8 mouse cellular contexts compared by ENCODE assay signal in genomic region chr16:20497980-20498676, GRCm38 (mm10). TPM values are rescaled to one million over a fixed set of nuclear protein-coding genes. Genes with fewer than 3 reads are reported as not detected.
A peak's percentile ranks its signal among the peaks of the same experiment; 100 is the strongest.
DNase-seq lines count a peak whose midpoint lies in the region; ATAC-seq lines count a peak whose summit lies in the region.

No protein-coding gene starts in this region.

- peak overlapping the region; percentile 92 for H3K9ac ChIP-seq in lung, embryonic 16.5 days (ENCODE audit: low read length)
- H3K9ac ChIP-seq in neural tube, embryonic 14.5 days (replicated peaks; ENCODE audit: low read depth, low read length): peak overlapping the region; percentile 84

- peak overlapping the region; percentile 84 for H3K4me3 ChIP-seq in lung, embryonic 16.5 days (ENCODE audit: low read length)
- peak overlapping the region; percentile 86 for H3K4me3 ChIP-seq in forebrain, embryonic 10.5 days
- H3K4me3 ChIP-seq in neural tube, embryonic 14.5 days (ENCODE audit: low read depth, low read length): peak overlapping the region; percentile 91

- H3K27me3 ChIP-seq in lung, embryonic 16.5 days (ENCODE audit: control insufficient read depth, insufficient read depth, low read depth, low read length): no peaks in the 10 kb centered on the region
- H3K27me3 ChIP-seq in forebrain, embryonic 10.5 days (ENCODE audit: poor library complexity, severe bottlenecking): peaks cover 15% of the 10 kb centered on the region
- no peaks in the 10 kb centered on the region for H3K27me3 ChIP-seq in neural tube, embryonic 14.5 days (ENCODE audit: control insufficient read depth, insufficient read depth, low read length)

- 6% methylated on average over 16 of the region's 16 CpGs for WGBS in lung, embryonic 16.5 days
- 15% methylated on average over 16 of the region's 16 CpGs for WGBS in forebrain, embryonic 10.5 days
- WGBS in neural tube, embryonic 14.5 days: 8% methylated on average over 16 of the region's 16 CpGs

- peaks cover 11% of the 10 kb centered on the region for H3K4me1 ChIP-seq in lung, embryonic 16.5 days (replicated peaks; ENCODE audit: control insufficient read depth, insufficient read depth, low read length)
- H3K4me1 ChIP-seq in forebrain, embryonic 10.5 days: peaks cover 26% of the 10 kb centered on the region
- peaks cover 8% of the 10 kb centered on the region; the same call in 1 of the 2 replicates for H3K4me1 ChIP-seq in neural tube, embryonic 14.5 days (ENCODE audit: control insufficient read depth, insufficient read depth, low read length)

- H3K27ac ChIP-seq in lung, embryonic 16.5 days (ENCODE audit: low read length): peak overlapping the region; percentile 69
- peak overlapping the region; percentile 93; the same call in 1 of the 2 replicates for H3K27ac ChIP-seq in forebrain, embryonic 10.5 days
- H3K27ac ChIP-seq in neural tube, embryonic 14.5 days (ENCODE audit: low read depth, low read length): no peak overlapping the region; the same call in 1 of the 2 replicates

- ATAC-seq in lung, embryonic 16.5 days (ENCODE audit: low read depth): peak; percentile 74
- ATAC-seq in neural tube, embryonic 14.5 days (ENCODE audit: low read depth): peak; percentile 1

- peak overlapping the region; percentile 90 for H3K4me2 ChIP-seq in lung, embryonic 16.5 days (ENCODE audit: low read depth, low read length)
- H3K4me2 ChIP-seq in neural tube, embryonic 14.5 days (ENCODE audit: low read depth, low read length): peak overlapping the region; percentile 74

- DNase-seq in lung, postnatal 10 days: no peak
- DNase-seq in forebrain, embryonic 10.5 days (ENCODE audit: extremely low spot score, low spot score): peak; percentile 15
- peak; percentile 37 for DNase-seq in kidney, postnatal 14 days
- DNase-seq in ovary, adult 18-20 months (ENCODE audit: low spot score): no peak
- no peak for DNase-seq in retina, postnatal 1 day
- no peak for DNase-seq in adrenal gland, adult 8-10 months

- peaks cover 22% of the 10 kb centered on the region for H3K36me3 ChIP-seq in lung, embryonic 16.5 days (ENCODE audit: control insufficient read depth, insufficient read depth, low read length)
- H3K36me3 ChIP-seq in forebrain, embryonic 10.5 days (replicated peaks): peaks cover 31% of the 10 kb centered on the region
- H3K36me3 ChIP-seq in neural tube, embryonic 14.5 days (ENCODE audit: control insufficient read depth, insufficient read depth, low read length): peaks cover 21% of the 10 kb centered on the region

- H3K9me3 ChIP-seq in lung, embryonic 16.5 days (ENCODE audit: control insufficient read depth, low read length): no peaks in the 10 kb centered on the region
- H3K9me3 ChIP-seq in forebrain, embryonic 10.5 days: no peaks in the 10 kb centered on the region
- H3K9me3 ChIP-seq in neural tube, embryonic 14.5 days (ENCODE audit: control insufficient read depth, low read length): no peaks in the 10 kb centered on the region

RNA-seq across cellular contexts. Expression of gene Eif2b5, which starts 0.5 kb away (rescaled TPM):
- 93.5 and 94.5 TPM in 2 replicates for polyA plus RNA-seq in lung, embryonic 16.5 days (2015; fragmentation: Nextera tagmentation; extraction: Ambion mirVana)
- 158 and 160 TPM in 2 replicates for polyA plus RNA-seq in forebrain, embryonic 10.5 days (2016; fragmentation: Nextera tagmentation; extraction: Ambion mirVana)
- polyA plus RNA-seq in neural tube, embryonic 14.5 days (2014; fragmentation: Nextera tagmentation; extraction: Ambion mirVana): 84.9 and 108 TPM in 2 replicates
- 10 to 100 TPM; 62.4 to 72.6 (median 66.0) TPM for total RNA-seq in adrenal gland, adult 8-10 months (2022)

RNA-seq across cellular contexts. Expression of gene Dvl3, which starts 18.7 kb away (rescaled TPM):
- polyA plus RNA-seq in lung, embryonic 16.5 days (2015; fragmentation: Nextera tagmentation; extraction: Ambion mirVana): 17.4 and 19.9 TPM in 2 replicates
- polyA plus RNA-seq in forebrain, embryonic 10.5 days (2016; fragmentation: Nextera tagmentation; extraction: Ambion mirVana): 28.8 and 30.5 TPM in 2 replicates
- 39.7 and 40.6 TPM in 2 replicates for polyA plus RNA-seq in neural tube, embryonic 14.5 days (2014; fragmentation: Nextera tagmentation; extraction: Ambion mirVana)
- 10 to 100 TPM; 34.1 to 55.2 (median 45.5) TPM for total RNA-seq in adrenal gland, adult 8-10 months (2022)

RNA-seq across cellular contexts. Expression of gene Ap2m1, which starts 37.1 kb away (rescaled TPM):
- 624 and 630 TPM in 2 replicates for polyA plus RNA-seq in lung, embryonic 16.5 days (2015; fragmentation: Nextera tagmentation; extraction: Ambion mirVana)
- 628 and 638 TPM in 2 replicates for polyA plus RNA-seq in forebrain, embryonic 10.5 days (2016; fragmentation: Nextera tagmentation; extraction: Ambion mirVana)
- polyA plus RNA-seq in neural tube, embryonic 14.5 days (2014; fragmentation: Nextera tagmentation; extraction: Ambion mirVana): 1,186 and 1,271 TPM in 2 replicates
- total RNA-seq in adrenal gland, adult 8-10 months (2022): 100 to 1,000 TPM; 273 to 406 (median 325) TPM

RNA-seq across cellular contexts. Expression of gene Abcf3, which starts 50.2 kb away (rescaled TPM):
- polyA plus RNA-seq in lung, embryonic 16.5 days (2015; fragmentation: Nextera tagmentation; extraction: Ambion mirVana): 57.9 and 67.9 TPM in 2 replicates
- 58.3 and 62.6 TPM in 2 replicates for polyA plus RNA-seq in forebrain, embryonic 10.5 days (2016; fragmentation: Nextera tagmentation; extraction: Ambion mirVana)
- polyA plus RNA-seq in neural tube, embryonic 14.5 days (2014; fragmentation: Nextera tagmentation; extraction: Ambion mirVana): 72.6 and 82.2 TPM in 2 replicates
- 100 to 1,000 TPM in 2 of 4 experiments, 10 to 100 TPM in 2; 80.8 to 118 (median 97.5) TPM for total RNA-seq in adrenal gland, adult 8-10 months (2022)

Comparison
In these comparisons a context has a peak if more than half of its experiments do, and no peak if none do; other contexts are left out.
1. DNase-seq: peak in forebrain, embryonic 10.5 days (single experiment) and kidney, postnatal 14 days (single experiment); none in lung, postnatal 10 days (single experiment), ovary, adult 18-20 months (single experiment), retina, postnatal 1 day (single experiment) and adrenal gland, adult 8-10 months (single experiment).
2. Peak in every context shown above with its lines, with median percentiles within 50 percentile points of each other: H3K4me3 ChIP-seq.